Mouse (Mus musculus) embryonic facial prominence, embryonic 10.5 days (tissue): ENCODE results near the gene P2ry14. TPM values are rescaled to one million over a fixed set of nuclear protein-coding genes. Genes with fewer than 3 reads are reported as not detected.

Experiments used
- DNase-seq: peaks from one replicate; pipeline ENCODE4 v3.0.0-alpha.2; 2017; ENCODE audit warnings: low spot score
- H3K27ac ChIP-seq: fragments of 300-500 bp; sonication (generic); replicated peaks from 2 replicates; pipeline ENCODE4 v1.5.1; 2016; ENCODE audit warnings: mild to moderate bottlenecking
- H3K27me3 ChIP-seq: fragments of 300-500 bp; sonication (generic); replicated peaks from 2 replicates; pipeline ENCODE4 v1.6.1; 2016; ENCODE audit warnings: low read depth, mild to moderate bottlenecking; ENCODE audit not compliant: poor library complexity, severe bottlenecking
- H3K36me3 ChIP-seq: fragments of 300-500 bp; sonication (generic); replicated peaks from 2 replicates; pipeline ENCODE4 v1.6.1; 2016; ENCODE audit warnings: mild to moderate bottlenecking, moderate library complexity
- H3K4me1 ChIP-seq: fragments of 300-500 bp; sonication (generic); 2 replicates; pipeline ENCODE4 v1.6.1; 2016
- H3K4me3 ChIP-seq: fragments of 300-500 bp; sonication (generic); 2 replicates; pipeline ENCODE4 v1.5.1; 2016; ENCODE audit warnings: mild to moderate bottlenecking, moderate library complexity
- H3K9me3 ChIP-seq: fragments of 300-500 bp; sonication (generic); 2 replicates; pipeline ENCODE4 v1.6.1; 2016; ENCODE audit warnings: mild to moderate bottlenecking
- WGBS: fragments of 180-500 bp; shearing (Covaris S2); methylation state at CpG from one replicate; pipeline ENCODE4 v1.1.7; 2016; 5-methylcytosine and 5-hydroxymethylcytosine counted together
- polyA plus RNA-seq: library from polyadenylated mRNA; unstranded; fragments of >200 nt; fragmentation: Nextera tagmentation; extraction: Ambion mirVana; gene quantifications from 2 replicates; pipeline ENCODE4 v1.2.1, GENCODE M21; 2016

The P2ry14 gene
- polyA plus RNA-seq: 1.6 and 1.8 TPM in 2 replicates

DNA sequence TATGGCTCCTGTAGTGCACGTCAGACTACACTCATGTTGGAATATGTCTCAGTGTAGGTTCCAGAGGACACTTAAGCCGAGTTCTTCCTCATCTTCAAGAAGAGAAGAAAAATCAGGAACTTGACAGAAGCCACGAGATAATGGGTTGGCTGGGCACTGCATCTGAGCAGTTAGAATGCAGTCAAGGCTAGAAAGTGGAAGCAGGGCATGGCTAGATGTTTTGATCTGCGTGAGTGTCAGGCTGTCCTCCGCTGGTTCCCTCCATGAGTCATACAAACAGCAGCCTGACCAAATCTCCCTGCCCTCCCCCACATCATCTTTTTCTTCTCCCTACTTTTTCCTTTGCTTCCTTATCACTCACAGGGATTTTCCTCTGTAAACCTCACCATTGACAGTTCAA is at the start of gene P2ry14:
TSS of gene P2ry14 (minus strand) at position 195 of the 400 bp plus-strand sequence.
- H3K4me3 ChIP-seq: no peak within 1 kb of the TSS
- no peak for DNase-seq
- WGBS: 89% methylated on average over 5 of the region's 5 CpGs
- no peak within 1 kb of the TSS for H3K27ac ChIP-seq
- no peaks in the 10 kb centered on the region for H3K36me3 ChIP-seq
- no peaks in the 10 kb centered on the region for H3K27me3 ChIP-seq
- H3K4me1 ChIP-seq: no peaks in the 10 kb centered on the region
- no peaks in the 10 kb centered on the region for H3K9me3 ChIP-seq

DNA sequence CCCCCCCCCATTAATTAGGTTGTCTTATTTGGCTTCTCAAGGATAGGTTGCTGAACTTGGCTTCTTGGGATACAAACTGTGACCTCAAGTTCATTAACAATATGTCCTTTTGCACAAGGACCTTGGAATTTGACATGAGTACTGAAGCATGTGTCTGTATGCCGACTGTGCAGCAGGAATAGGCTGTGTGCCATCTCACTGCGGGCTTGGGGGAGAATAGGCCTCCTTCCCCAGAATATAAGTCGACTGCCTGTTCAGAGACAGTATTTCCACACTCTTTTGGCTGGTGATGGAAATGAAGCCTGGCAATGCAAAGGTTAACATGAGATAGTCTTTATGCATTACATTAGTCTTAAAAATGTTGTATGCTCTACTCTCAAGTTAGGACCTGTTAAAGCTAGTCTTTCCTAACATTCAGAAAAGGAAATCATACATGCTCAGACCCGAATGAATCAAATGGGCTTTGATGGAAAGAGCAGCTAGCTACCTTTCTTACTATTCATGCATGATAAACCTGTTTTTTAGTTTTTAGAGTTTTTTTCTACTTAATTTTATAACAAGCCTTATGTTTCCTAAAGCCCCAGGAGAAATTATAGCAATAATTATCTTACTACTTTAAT is 44.0 kb upstream of the P2ry14 start:
- H3K27ac ChIP-seq: no peak overlapping the region
- DNase-seq: no peak
- H3K27me3 ChIP-seq: no peaks in the 10 kb centered on the region
- no peaks in the 10 kb centered on the region for H3K9me3 ChIP-seq
- no peak overlapping the region for H3K4me3 ChIP-seq
- H3K36me3 ChIP-seq: no peaks in the 10 kb centered on the region
- WGBS: 87% methylated on average over 4 of the region's 4 CpGs
- H3K4me1 ChIP-seq: no peaks in the 10 kb centered on the region

DNA sequence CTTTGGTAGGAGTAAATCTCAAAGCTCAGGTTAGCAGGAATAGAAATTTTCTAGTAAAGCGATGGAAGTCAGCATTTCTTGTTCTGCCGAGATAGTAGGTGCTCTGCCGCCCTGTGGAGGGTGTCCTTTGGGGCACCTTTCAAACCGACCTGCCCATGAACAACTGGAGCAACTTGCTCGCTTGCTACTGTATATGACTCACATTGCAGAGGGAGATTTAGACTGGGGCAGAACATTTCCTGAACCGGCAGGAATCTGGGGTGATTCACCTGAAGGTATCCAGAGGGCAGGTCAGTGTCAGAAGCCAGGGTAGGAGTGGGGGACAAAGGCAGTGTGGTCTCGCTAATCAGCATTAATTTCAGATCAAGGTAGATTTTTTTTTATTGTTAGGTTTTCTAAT is 41.5 kb upstream of the P2ry14 start, which contains the start of gene Gpr87:
TSS of gene Gpr87 (minus strand) at position 167 of the 400 bp plus-strand sequence.
- no peaks in the 10 kb centered on the region for H3K4me1 ChIP-seq
- DNase-seq: no peak
- WGBS: 84% methylated on average over 7 of the region's 7 CpGs
- H3K27me3 ChIP-seq: no peaks in the 10 kb centered on the region
- H3K4me3 ChIP-seq: no peak within 1 kb of the TSS
- H3K36me3 ChIP-seq: no peaks in the 10 kb centered on the region
- no peaks in the 10 kb centered on the region for H3K9me3 ChIP-seq
- H3K27ac ChIP-seq: no peak within 1 kb of the TSS

GRCm38 (mm10) chr3:59194099-59194498 is 40.7 kb upstream of the P2ry14 start:
- no peaks in the 10 kb centered on the region for H3K4me1 ChIP-seq
- DNase-seq: no peak
- no peaks in the 10 kb centered on the region for H3K36me3 ChIP-seq
- no peak overlapping the region for H3K4me3 ChIP-seq
- no peak overlapping the region for H3K27ac ChIP-seq
- no peaks in the 10 kb centered on the region for H3K27me3 ChIP-seq
- 87% methylated on average over 7 of the region's 7 CpGs for WGBS
- H3K9me3 ChIP-seq: no peaks in the 10 kb centered on the region

DNA sequence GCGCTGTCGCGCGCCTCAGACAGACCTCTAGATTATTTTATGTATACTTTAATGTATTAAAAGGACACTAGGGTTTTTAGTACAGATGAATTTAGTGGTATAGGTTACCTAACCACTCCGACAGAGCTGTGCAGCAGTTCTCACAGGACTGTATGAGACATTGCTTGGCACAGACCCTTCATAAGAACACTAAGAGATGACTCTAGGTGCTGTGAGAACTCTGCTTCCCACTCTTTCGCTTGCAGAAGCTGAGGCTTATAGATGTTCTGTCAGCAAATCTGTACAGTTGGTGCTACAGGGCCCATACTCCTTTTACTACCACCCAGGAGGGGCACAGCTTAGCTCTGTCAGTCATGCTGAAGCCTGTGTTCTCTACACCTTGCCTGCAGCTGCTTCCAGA is 38.3 kb upstream of the P2ry14 start:
- no peaks in the 10 kb centered on the region for H3K9me3 ChIP-seq
- WGBS: 95% methylated on average over 6 of the region's 6 CpGs
- no peaks in the 10 kb centered on the region for H3K4me1 ChIP-seq
- H3K36me3 ChIP-seq: no peaks in the 10 kb centered on the region
- H3K4me3 ChIP-seq: no peak overlapping the region
- no peaks in the 10 kb centered on the region for H3K27me3 ChIP-seq
- H3K27ac ChIP-seq: no peak overlapping the region
- DNase-seq: no peak

- Histone ChIP-seq H3K4me1 (no peaks in the 10 kb centered on the region), H3K27ac (no peak overlapping the region), H3K27me3 (no peaks in the 10 kb centered on the region), H3K36me3 (no peaks in the 10 kb centered on the region), H3K4me3 (no peak overlapping the region), H3K9me3 (no peaks in the 10 kb centered on the region)
- WGBS: 89% methylated on average over 4 of the region's 4 CpGs
- no peak for DNase-seq
Observed at GRCm38 (mm10) chr3:59187336-59187735, 33.9 kb upstream of the P2ry14 start.

DNA sequence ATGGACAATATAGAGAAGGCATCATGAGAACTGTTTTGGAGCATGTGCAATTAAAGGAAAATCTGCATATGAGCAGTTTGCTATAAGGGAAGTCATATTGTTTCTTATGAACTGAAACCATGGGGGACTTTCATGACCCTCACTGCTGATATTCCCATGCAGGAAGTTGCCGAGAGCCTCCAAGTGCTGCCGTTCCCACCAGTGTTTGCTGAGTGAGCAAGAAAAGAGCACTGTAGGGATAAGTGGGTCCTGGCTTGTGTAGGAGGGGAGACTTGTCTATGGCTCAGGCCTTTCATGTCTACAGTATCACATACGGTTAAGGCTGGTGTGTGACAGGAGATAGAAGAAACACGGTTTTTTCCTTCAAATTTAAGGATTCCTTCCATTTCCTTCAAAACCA is 32.2 kb upstream of the P2ry14 start:
- Histone ChIP-seq H3K27ac (no peak overlapping the region), H3K9me3 (no peaks in the 10 kb centered on the region), H3K4me3 (no peak overlapping the region), H3K4me1 (no peaks in the 10 kb centered on the region), H3K36me3 (no peaks in the 10 kb centered on the region), H3K27me3 (no peaks in the 10 kb centered on the region)
- WGBS: 88% methylated on average over 4 of the region's 4 CpGs
- DNase-seq: no peak

DNA sequence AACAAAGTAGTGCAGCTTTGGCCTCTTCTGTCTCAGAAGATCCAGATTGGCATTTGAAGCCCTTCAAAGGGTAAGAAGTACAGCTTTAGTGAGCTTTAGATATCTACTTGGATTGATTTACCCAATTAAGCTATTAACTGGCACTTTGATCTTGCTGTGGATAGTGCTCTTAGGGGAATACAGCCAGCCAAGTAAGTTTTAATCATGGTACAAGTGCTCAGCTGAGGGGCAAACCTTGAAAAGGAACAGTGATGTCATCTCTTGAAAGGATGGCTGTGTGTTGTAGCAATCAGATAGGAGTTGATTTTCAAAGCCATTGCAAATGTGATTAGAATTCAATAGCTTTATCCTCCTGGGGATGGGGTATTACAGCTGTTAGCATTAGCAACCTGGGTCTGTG is 28.7 kb upstream of the P2ry14 start:
- H3K27ac ChIP-seq: no peak overlapping the region
- H3K9me3 ChIP-seq: no peaks in the 10 kb centered on the region
- no peak for DNase-seq
- H3K4me1 ChIP-seq: no peaks in the 10 kb centered on the region
- no peak overlapping the region for H3K4me3 ChIP-seq
- H3K36me3 ChIP-seq: no peaks in the 10 kb centered on the region
- H3K27me3 ChIP-seq: no peaks in the 10 kb centered on the region

GRCm38 (mm10) chr3:59181134-59181533 is 27.7 kb upstream of the P2ry14 start:
- DNase-seq: no peak

DNA sequence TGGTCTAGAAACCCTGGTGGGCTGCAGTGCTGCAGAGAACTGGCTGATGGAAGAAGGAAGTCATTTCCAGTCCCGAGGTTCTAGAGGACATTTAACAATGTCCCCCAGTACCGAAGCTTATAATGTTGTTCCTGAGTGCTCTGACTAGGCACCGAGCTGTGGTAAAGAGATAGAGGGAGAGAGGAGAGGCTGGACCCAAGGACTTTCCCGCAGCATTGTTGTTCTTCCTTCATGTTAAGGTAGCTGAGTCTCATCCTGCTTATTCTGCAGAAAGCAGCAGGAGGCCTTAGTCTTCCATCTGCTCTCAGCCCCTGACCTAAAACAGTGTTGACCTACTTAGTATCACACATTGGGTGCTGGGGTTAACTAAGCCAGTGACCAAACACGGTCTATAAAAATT is 23.5 kb upstream of the P2ry14 start:
- H3K4me3 ChIP-seq: no peak overlapping the region
- WGBS: 74% methylated on average over 5 of the region's 5 CpGs
- no peak overlapping the region for H3K27ac ChIP-seq
- H3K4me1 ChIP-seq: no peaks in the 10 kb centered on the region
- no peak for DNase-seq
- H3K9me3 ChIP-seq: no peaks in the 10 kb centered on the region
- no peaks in the 10 kb centered on the region for H3K27me3 ChIP-seq
- H3K36me3 ChIP-seq: no peaks in the 10 kb centered on the region

More at GRCm38 (mm10) chr3:59181134-59181533, 27.7 kb upstream of the P2ry14 start:
- H3K9me3 ChIP-seq: no peaks in the 10 kb centered on the region
- no peaks in the 10 kb centered on the region for H3K4me1 ChIP-seq
- WGBS: 64% methylated on average over 5 of the region's 5 CpGs
- no peak overlapping the region for H3K27ac ChIP-seq
- no peaks in the 10 kb centered on the region for H3K36me3 ChIP-seq
- no peak overlapping the region for H3K4me3 ChIP-seq
- H3K27me3 ChIP-seq: no peaks in the 10 kb centered on the region

GRCm38 (mm10) chr3:59175234-59175633 is 21.8 kb upstream of the P2ry14 start:
- 44% methylated on average over 5 of the region's 5 CpGs for WGBS
- Histone ChIP-seq H3K27me3 (no peaks in the 10 kb centered on the region), H3K27ac (no peak overlapping the region), H3K36me3 (no peaks in the 10 kb centered on the region), H3K9me3 (no peaks in the 10 kb centered on the region), H3K4me3 (no peak overlapping the region), H3K4me1 (peaks cover 3% of the 10 kb centered on the region)
- DNase-seq: peak; percentile 55

DNA sequence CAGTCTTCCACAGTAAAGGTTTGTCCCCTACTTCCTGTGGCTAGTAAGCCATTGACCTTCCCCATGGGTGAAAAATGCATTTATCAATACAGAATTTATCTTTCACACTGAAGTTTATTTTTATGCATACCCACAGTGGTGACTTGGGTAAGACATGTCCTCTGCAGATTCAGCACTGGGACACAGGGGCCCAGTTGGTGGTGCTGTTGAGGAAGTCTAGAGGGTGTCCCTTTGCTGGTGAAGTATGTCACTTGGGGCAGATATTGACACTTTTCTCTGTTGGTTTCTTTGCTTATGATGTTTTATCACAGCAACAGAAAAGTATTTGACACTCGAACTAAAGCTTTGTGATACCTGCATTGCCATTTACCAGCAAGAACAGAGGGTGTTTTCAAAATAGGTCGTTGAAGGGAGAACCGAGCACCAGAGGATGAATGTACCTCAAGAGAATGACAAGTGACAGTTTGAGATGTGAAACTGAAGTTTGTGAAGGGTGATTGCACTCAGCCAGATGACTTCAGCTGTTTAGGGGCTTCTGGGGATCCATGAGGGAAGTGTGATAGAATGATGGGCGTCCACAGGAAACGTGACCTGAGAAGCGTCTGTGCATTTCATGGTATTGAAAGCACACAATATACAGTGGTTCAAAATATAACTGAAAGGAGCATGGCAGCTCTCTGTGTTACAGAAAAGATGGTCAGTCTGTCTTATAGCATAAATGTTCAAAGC is 21.2 kb upstream of the P2ry14 start:
- Histone ChIP-seq H3K27ac (no peak overlapping the region), H3K4me3 (no peak overlapping the region), H3K36me3 (no peaks in the 10 kb centered on the region), H3K9me3 (no peaks in the 10 kb centered on the region), H3K27me3 (no peaks in the 10 kb centered on the region), H3K4me1 (peaks cover 8% of the 10 kb centered on the region)
- DNase-seq: no peak
- 81% methylated on average over 6 of the region's 6 CpGs for WGBS

DNA sequence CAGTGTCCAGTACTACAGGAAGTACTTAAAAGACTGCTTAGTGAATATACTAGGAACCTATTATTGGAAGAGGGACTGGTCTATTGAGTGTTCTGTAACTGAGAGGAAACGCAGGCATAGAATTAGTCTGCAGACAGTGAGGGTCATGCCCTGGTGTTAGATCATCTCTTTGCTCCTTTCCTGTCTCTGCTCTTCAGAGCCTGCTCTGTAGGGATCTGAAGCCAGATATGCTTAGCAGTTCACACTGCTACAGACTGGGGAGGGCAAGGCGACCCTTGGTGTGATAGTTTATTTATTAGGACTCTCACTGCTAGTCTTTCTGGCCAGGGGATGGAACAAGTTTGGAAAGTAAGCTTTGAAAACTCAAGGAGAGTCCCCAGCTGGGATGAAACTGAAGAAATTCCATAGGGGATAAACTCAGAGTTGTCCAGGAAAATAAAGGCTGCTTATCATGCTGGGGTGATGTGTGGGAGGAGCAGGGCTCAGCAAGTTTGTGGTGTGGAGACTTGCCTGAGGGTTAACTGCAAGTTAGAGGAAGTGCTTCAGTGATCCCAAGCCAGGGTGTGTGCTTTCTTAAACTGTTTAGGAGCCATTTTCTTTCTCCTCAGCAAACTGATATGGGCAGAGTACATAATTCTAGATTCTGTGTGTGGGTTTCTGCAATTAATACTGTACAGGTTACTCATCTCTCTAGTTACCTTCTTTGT is 16.7 kb upstream of the P2ry14 start:
- DNase-seq: no peak
- H3K4me3 ChIP-seq: no peak overlapping the region
- 49% methylated on average over 2 of the region's 2 CpGs for WGBS
- H3K27ac ChIP-seq: no peak overlapping the region
- H3K27me3 ChIP-seq: no peaks in the 10 kb centered on the region
- peaks cover 11% of the 10 kb centered on the region for H3K4me1 ChIP-seq
- H3K36me3 ChIP-seq: no peaks in the 10 kb centered on the region
- no peaks in the 10 kb centered on the region for H3K9me3 ChIP-seq
